Mouse (Mus musculus): ENCODE data around the gene Snrnp70. TPM values are rescaled to one million over a fixed set of nuclear protein-coding genes. Genes with fewer than 3 reads are reported as not detected.
A peak's percentile ranks its signal among the peaks of the same experiment; 100 is the strongest.

Snrnp70 gene
- polyA plus RNA-seq, 1 experiment: 463 TPM

- Histone ChIP-seq H3K4me3 (ENCODE audit: insufficient read depth, low read length) (peak overlapping the region; percentile 76), H3K27ac (ENCODE audit: insufficient read depth, low read length) (no peak overlapping the region), H3K4me1 (ENCODE audit: control insufficient read depth, insufficient read depth, low read length) (no peaks in the 10 kb centered on the region)
- TF ChIP-seq POLR2A (IDR thresholded peaks at IDR 0.05; ENCODE audit: low read depth, low read length): no peak; the same call in 1 of the 2 replicates
- no peak for TF ChIP-seq CTCF (IDR thresholded peaks at IDR 0.05; ENCODE audit: borderline replicate concordance, insufficient read depth, low read length)
These were observed 62.7 kb downstream of the Snrnp70 start for GRCm38 (mm10) chr7:45332685-45333425.

- Histone ChIP-seq H3K27ac (ENCODE audit: insufficient read depth, low read length) (no peak overlapping the region), H3K4me1 (ENCODE audit: control insufficient read depth, insufficient read depth, low read length) (no peaks in the 10 kb centered on the region), H3K4me3 (ENCODE audit: insufficient read depth, low read length) (no peak overlapping the region)
- no peak for TF ChIP-seq POLR2A (IDR thresholded peaks at IDR 0.05; ENCODE audit: low read depth, low read length)
- no peak for TF ChIP-seq CTCF (IDR thresholded peaks at IDR 0.05; ENCODE audit: borderline replicate concordance, insufficient read depth, low read length)
These were observed 64.0 kb downstream of the Snrnp70 start for GRCm38 (mm10) chr7:45331502-45331901.

GRCm38 (mm10) chr7:45328841-45329475 is 66.6 kb downstream of the Snrnp70 start:
- no peaks in the 10 kb centered on the region for H3K4me1 ChIP-seq (ENCODE audit: control insufficient read depth, insufficient read depth, low read length)
- TF ChIP-seq CTCF (IDR thresholded peaks at IDR 0.05; ENCODE audit: borderline replicate concordance, insufficient read depth, low read length): no peak
- TF ChIP-seq POLR2A (IDR thresholded peaks at IDR 0.05; ENCODE audit: low read depth, low read length): no peak
- no peak overlapping the region for H3K4me3 ChIP-seq (ENCODE audit: insufficient read depth, low read length)
- no peak overlapping the region for H3K27ac ChIP-seq (ENCODE audit: insufficient read depth, low read length)

Other genes starting within 250 kb of the Snrnp70 start
- 45.6 and 56.2 TPM in 2 replicates for gene Pih1d1, start 241.4 kb downstream of the Snrnp70 start, polyA plus RNA-seq (2011; ENCODE audit: insufficient read length, low read depth, missing spikeins)
- gene Aldh16a1, start 241.2 kb downstream of the Snrnp70 start, polyA plus RNA-seq (2011; ENCODE audit: insufficient read length, low read depth, missing spikeins): 24.9 and 25.0 TPM in 2 replicates
- 0.28 and 0.58 TPM in 2 replicates for gene Slc17a7, start 231.8 kb downstream of the Snrnp70 start, polyA plus RNA-seq (2011; ENCODE audit: insufficient read length, low read depth, missing spikeins)
- gene Gfy, start 216.2 kb downstream of the Snrnp70 start, polyA plus RNA-seq (2011; ENCODE audit: insufficient read length, low read depth, missing spikeins): not detected in 2 replicates
- not detected in 2 replicates for gene Pth2, start 214.7 kb downstream of the Snrnp70 start, polyA plus RNA-seq (2011; ENCODE audit: insufficient read length, low read depth, missing spikeins)
- not detected in 2 replicates for gene Ccdc155, start 190.8 kb downstream of the Snrnp70 start, polyA plus RNA-seq (2011; ENCODE audit: insufficient read length, low read depth, missing spikeins)
- not detected in 2 replicates for gene Dkkl1, start 183.6 kb downstream of the Snrnp70 start, polyA plus RNA-seq (2011; ENCODE audit: insufficient read length, low read depth, missing spikeins)
- 79.9 and 94.3 TPM in 2 replicates for gene Tead2, start 180.0 kb downstream of the Snrnp70 start, polyA plus RNA-seq (2011; ENCODE audit: insufficient read length, low read depth, missing spikeins)
- gene Cd37, start 156.6 kb downstream of the Snrnp70 start, polyA plus RNA-seq (2011; ENCODE audit: insufficient read length, low read depth, missing spikeins): 0.86 TPM in 1 of 2 replicates, not detected in the other
- gene Slc6a16, start 154.7 kb downstream of the Snrnp70 start, polyA plus RNA-seq (2011; ENCODE audit: insufficient read length, low read depth, missing spikeins): not detected in 2 replicates
- gene Slc6a21, start 118.2 kb downstream of the Snrnp70 start, polyA plus RNA-seq (2011; ENCODE audit: insufficient read length, low read depth, missing spikeins): not detected in 2 replicates
- 9.8 and 12.8 TPM in 2 replicates for gene Trpm4, start 62.0 kb downstream of the Snrnp70 start, polyA plus RNA-seq (2011; ENCODE audit: insufficient read length, low read depth, missing spikeins)
- not detected in 2 replicates for gene Hrc, start 60.5 kb downstream of the Snrnp70 start, polyA plus RNA-seq (2011; ENCODE audit: insufficient read length, low read depth, missing spikeins)
- 2.5 and 2.7 TPM in 2 replicates for gene Ppfia3, start 28.7 kb downstream of the Snrnp70 start, polyA plus RNA-seq (2011; ENCODE audit: insufficient read length, low read depth, missing spikeins)
- 2.3 TPM in 1 of 2 replicates, not detected in the other for gene Lin7b, start 25.2 kb downstream of the Snrnp70 start, polyA plus RNA-seq (2011; ENCODE audit: insufficient read length, low read depth, missing spikeins)
- gene Kcna7, start 9.9 kb upstream of the Snrnp70 start, polyA plus RNA-seq (2011; ENCODE audit: insufficient read length, low read depth, missing spikeins): not detected in 2 replicates
- 0.79 and 1.0 TPM in 2 replicates for gene Ntf5, start 18.0 kb upstream of the Snrnp70 start, polyA plus RNA-seq (2011; ENCODE audit: insufficient read length, low read depth, missing spikeins)
- gene Lhb, start 25.1 kb upstream of the Snrnp70 start, polyA plus RNA-seq (2011; ENCODE audit: insufficient read length, low read depth, missing spikeins): not detected in 2 replicates
- gene Gys1, start 39.1 kb upstream of the Snrnp70 start, polyA plus RNA-seq (2011; ENCODE audit: insufficient read length, low read depth, missing spikeins): 47.6 and 58.2 TPM in 2 replicates
- 67.9 and 74.6 TPM in 2 replicates for gene Ruvbl2, start 42.4 kb upstream of the Snrnp70 start, polyA plus RNA-seq (2011; ENCODE audit: insufficient read length, low read depth, missing spikeins)
- 3,506 and 4,699 TPM in 2 replicates for gene Ftl1, start 64.1 kb upstream of the Snrnp70 start, polyA plus RNA-seq (2011; ENCODE audit: insufficient read length, low read depth, missing spikeins)
- 218 and 278 TPM in 2 replicates for gene Bax, start 71.2 kb upstream of the Snrnp70 start, polyA plus RNA-seq (2011; ENCODE audit: insufficient read length, low read depth, missing spikeins)
- not detected in 2 replicates for gene Tulp2, start 86.1 kb upstream of the Snrnp70 start, polyA plus RNA-seq (2011; ENCODE audit: insufficient read length, low read depth, missing spikeins)
- not detected in 2 replicates for gene Gm45808, start 91.1 kb upstream of the Snrnp70 start, polyA plus RNA-seq (2011; ENCODE audit: insufficient read length, low read depth, missing spikeins)
- gene Dhdh, start 93.1 kb upstream of the Snrnp70 start, polyA plus RNA-seq (2011; ENCODE audit: insufficient read length, low read depth, missing spikeins): 0.68 and 1.2 TPM in 2 replicates
- gene Nucb1, start 114.7 kb upstream of the Snrnp70 start, polyA plus RNA-seq (2011; ENCODE audit: insufficient read length, low read depth, missing spikeins): 409 and 447 TPM in 2 replicates
- gene Ppp1r15a, start 130.5 kb upstream of the Snrnp70 start, polyA plus RNA-seq (2011; ENCODE audit: insufficient read length, low read depth, missing spikeins): 31.7 and 35.9 TPM in 2 replicates
- gene Plekha4, start 130.6 kb upstream of the Snrnp70 start, polyA plus RNA-seq (2011; ENCODE audit: insufficient read length, low read depth, missing spikeins): 9.1 and 11.4 TPM in 2 replicates
- gene Hsd17b14, start 159.2 kb upstream of the Snrnp70 start, polyA plus RNA-seq (2011; ENCODE audit: insufficient read length, low read depth, missing spikeins): not detected in 2 replicates
- gene Bcat2, start 174.4 kb upstream of the Snrnp70 start, polyA plus RNA-seq (2011; ENCODE audit: insufficient read length, low read depth, missing spikeins): 25.7 and 30.6 TPM in 2 replicates
- 1.4 and 5.2 TPM in 2 replicates for gene Fgf21, start 219.7 kb upstream of the Snrnp70 start, polyA plus RNA-seq (2011; ENCODE audit: insufficient read length, low read depth, missing spikeins)
- not detected in 2 replicates for gene Fut1, start 221.5 kb upstream of the Snrnp70 start, polyA plus RNA-seq (2011; ENCODE audit: insufficient read length, low read depth, missing spikeins)
- gene Izumo1, start 226.1 kb upstream of the Snrnp70 start, polyA plus RNA-seq (2011; ENCODE audit: insufficient read length, low read depth, missing spikeins): not detected in 2 replicates
- gene Rasip1, start 231.7 kb upstream of the Snrnp70 start, polyA plus RNA-seq (2011; ENCODE audit: insufficient read length, low read depth, missing spikeins): 0.15 and 0.37 TPM in 2 replicates
- 0.70 and 1.8 TPM in 2 replicates for gene Mamstr, start 244.2 kb upstream of the Snrnp70 start, polyA plus RNA-seq (2011; ENCODE audit: insufficient read length, low read depth, missing spikeins)

All from embryonic fibroblast, embryonic 13.5 days (primary cell).